Mouse (Mus musculus) neutrophil, adult 59 days (primary cell): Measurements from ENCODE around the gene Smarcd1. TPM values are rescaled to one million over a fixed set of nuclear protein-coding genes. Genes with fewer than 3 reads are reported as not detected.

Experiments
- total RNA-seq, 2 experiments: library from RNA; stranded (reverse); gene quantifications; 1 replicate in 1 of 2; 2 replicates in 1 of 2; pipeline ENCODE4 v1.2.4; 2023

Smarcd1 gene
- 10 to 100 TPM; 17.8 to 24.4 TPM for total RNA-seq

DNA sequence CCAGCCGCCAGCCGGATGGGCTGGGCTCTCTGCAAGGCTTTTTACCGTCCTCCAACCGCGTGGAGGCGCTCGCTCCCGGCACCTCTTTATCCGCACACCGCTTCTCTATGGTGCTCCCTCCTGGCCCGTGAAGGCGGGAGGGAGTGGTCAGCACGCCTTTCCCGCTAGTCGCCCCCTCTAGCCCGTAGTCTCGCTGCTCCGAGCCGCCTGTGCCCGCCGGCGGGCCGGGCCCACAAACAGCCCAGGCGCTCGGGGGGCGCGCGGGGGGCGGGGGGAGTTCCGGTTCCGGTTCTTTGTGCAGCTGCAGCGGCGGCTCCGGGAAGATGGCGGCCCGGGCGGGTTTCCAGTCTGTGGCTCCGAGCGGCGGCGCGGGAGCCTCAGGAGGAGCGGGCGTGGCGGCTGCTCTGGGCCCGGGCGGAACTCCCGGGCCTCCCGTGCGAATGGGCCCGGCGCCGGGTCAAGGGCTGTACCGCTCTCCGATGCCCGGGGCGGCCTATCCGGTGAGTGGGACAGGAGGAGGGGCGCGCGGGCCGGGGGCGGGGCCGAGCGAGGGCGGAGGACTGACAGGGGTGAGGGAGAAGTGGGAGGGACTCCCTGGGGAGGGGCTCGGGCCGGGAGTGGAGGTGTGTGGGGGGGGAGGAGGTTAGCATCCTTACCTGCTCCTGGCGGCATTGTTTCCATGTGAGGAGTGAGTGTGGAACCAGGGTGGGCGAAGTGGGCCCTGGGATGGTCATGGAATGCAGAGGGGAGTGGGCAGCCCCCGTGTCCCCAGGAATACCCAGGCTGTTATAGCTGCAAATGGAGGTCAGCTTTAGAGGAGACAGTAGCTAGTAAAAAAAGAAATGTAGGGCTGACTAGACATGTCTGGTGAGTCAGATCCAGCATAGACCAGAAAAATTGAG is at the start of gene Smarcd1:
Gene Smarcd1 (plus strand): TSS at position 131 of the 902 bp plus-strand sequence.

DNA sequence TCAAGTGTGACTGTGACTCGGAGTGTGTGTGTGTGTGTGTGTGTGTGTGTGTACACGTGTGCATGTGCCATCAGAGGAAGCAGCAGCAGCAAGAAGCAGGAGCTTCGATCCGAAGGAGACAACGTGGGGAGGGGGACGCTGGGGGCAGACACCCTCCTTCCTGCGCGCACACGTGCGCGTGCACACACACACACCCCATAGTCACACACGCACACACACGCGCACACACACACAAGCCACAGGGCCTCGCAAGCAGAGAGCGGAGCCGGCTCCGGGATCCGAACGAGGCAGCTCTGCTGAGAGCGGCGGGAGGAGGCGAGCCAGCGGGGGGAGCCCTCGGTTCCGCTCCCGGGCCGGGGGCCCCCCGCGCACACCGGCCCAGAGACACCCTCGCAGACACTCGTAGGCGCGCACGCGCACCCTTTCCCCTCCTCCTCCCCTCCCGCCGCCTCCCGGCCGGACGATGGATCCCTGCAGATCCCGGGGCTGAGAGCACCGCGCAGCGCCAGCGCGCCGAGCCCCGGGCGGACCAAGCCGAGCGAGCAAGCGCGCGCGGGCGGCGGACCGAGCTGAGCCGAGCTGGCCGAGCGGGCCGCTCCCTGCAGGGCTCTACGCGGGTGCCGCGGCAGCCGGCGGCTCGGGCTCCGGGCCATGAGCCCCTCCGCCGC is 31.6 kb upstream of the Smarcd1 start, which contains the start of gene Asic1:
Gene Asic1 (plus strand): TSS at position 215 of the 668 bp plus-strand sequence.

DNA sequence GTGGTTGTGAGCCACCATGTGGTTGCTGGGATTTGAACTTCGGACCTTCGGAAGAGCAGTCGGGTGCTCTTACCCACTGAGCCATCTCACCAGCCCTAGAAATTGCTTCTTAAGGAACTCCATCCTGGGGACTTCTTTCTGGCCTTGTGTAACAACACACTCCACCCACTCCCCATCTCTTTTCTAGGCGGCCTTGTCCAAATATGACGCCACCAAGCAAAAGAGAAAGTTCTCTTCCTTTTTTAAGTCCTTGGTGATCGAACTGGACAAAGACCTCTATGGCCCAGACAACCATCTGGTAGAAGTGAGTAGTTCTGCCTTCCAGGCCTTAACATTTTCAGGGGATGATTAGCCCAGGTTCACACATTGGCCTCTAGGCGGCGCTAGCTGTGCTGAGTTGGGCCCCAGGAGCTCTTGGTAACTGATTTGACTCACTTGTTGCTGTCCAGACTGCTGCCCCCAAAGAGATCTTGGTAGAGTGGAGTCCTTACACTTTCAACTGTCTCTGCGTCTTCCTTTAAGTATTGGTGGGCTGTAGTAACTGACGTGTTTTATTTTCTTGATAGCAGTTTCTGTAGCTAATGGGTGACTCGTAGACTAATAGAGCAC is 3.6 kb downstream of the Smarcd1 start, which contains the start of gene Gm17349:
Gene Gm17349 (minus strand): TSS at position 51 of the 609 bp plus-strand sequence.

DNA sequence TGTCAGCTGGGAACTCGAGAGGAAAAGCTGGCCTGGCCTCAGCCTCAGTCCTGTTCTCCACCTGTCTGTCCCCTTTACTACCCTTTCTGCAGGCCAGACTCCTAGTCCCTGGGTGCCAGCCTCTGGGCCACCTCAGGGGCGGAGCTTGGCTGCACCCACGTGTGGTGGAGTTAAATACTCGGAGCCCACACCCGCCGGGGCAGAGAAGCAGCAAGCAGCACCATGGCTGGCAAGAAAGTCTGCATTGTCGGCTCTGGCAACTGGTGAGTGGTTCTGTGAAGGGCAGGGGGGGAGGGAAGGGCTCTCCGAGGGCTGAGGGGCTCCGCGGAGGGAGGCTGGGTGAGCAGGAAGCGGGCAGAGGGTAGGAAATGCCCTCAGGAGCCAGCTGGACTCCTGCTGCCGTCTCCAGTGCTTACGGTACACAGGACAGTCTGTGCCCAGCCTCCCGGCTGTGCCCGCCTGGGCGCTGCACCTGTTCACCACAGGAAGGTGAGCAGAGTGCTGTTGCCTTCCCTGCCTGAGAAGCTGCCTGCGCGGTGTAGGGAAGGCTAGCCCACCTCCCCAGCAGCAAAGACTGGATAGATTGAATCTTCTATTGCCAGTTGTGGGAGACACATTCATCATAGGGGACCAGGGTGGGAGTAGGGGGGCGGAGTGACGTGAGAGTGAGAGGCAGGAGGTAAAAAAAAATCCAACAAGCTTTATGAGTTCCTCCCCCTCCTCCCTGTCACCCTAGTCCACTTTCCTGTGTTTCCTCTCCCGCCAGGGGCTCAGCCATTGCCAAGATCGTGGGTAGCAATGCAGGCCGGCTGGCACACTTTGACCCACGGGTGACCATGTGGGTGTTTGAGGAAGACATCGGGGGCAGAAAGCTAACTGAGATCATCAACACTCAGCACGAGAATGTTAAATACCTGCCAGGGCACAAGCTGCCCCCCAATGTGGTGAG is 15.7 kb downstream of the Smarcd1 start, which contains the start of gene Gpd1:
Gene Gpd1 (plus strand): TSS at position 130 of the 949 bp plus-strand sequence.

DNA sequence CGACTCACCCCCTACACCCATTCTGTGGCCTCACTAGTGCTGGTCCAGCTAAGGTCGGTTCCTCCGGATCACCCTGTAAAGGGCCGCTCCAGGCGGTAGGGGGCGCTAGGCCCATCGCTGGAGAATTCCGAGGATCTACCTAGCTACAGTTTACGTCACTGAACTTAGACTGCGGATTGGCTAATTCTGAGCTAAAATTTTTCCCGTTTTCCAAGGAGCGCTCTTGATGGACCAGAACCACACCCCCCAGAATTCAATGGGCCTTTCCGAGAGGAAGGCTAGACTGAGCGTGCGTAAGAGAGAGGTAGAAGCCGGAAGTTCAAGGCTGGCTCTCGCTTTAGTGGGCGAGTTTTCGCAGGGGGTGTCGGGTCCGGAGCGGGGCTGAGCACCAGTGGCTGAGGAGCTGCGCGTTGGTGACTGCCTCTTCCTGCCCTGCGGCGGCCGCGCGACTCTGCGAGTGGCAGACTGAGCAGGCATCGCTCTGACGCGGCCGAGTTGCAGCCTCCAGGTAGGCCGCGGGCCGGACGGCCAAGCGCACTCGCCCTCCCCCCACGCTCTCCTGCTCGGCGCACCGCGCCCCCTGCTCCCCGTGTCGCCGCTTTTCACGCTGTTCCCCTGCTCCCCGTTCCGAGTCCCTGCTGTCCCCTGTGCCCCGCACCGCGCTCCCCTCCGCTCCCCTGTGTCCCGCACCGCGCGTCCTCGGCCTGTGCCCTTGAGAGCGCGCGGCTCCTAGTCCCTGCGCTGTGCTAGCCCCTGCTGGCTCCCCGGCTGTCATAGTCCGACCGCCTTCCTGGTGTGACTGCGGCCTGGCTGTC is 23.6 kb downstream of the Smarcd1 start, which contains the start of gene Cox14:
Gene Cox14 (plus strand): TSS at position 278 of the 815 bp plus-strand sequence.

Other genes starting within 250 kb of the Smarcd1 start
- 1 to 10 TPM; 2.6 to 3.2 TPM for gene Nckap5l, start 244.4 kb upstream of the Smarcd1 start, total RNA-seq
- gene Bcdin3d, start 227.4 kb upstream of the Smarcd1 start, total RNA-seq = 1 to 10 TPM; 5.5 to 8.2 TPM
- gene Faim2, start 174.0 kb upstream of the Smarcd1 start, total RNA-seq = 1 to 10 TPM; 1.2 to 2.3 TPM
- gene Aqp2, start 123.1 kb upstream of the Smarcd1 start, total RNA-seq = not detected
- gene Aqp5, start 111.3 kb upstream of the Smarcd1 start, total RNA-seq = not detected
- not detected for gene Aqp6, start 100.7 kb upstream of the Smarcd1 start, total RNA-seq
- 10 to 100 TPM; 72.5 to 96.3 TPM for gene Racgap1, start 50.5 kb upstream of the Smarcd1 start, total RNA-seq
- not detected for gene Asic1, start 31.8 kb upstream of the Smarcd1 start, total RNA-seq
- gene Gm17349, start 3.4 kb downstream of the Smarcd1 start, total RNA-seq = 1 to 10 TPM in 1 of 2 experiments, not detected in 1; 3.2 TPM
- under 1 TPM in 1 of 2 experiments, not detected in 1; 0.16 TPM for gene Gpd1, start 15.4 kb downstream of the Smarcd1 start, total RNA-seq
- gene Cox14, start 23.5 kb downstream of the Smarcd1 start, total RNA-seq = 10 to 100 TPM; 39.8 to 49.0 TPM
- 10 to 100 TPM; 25.6 to 36.2 TPM for gene Cers5, start 70.8 kb downstream of the Smarcd1 start, total RNA-seq
- 10 to 100 TPM; 17.1 to 18.0 TPM for gene Lima1, start 173.3 kb downstream of the Smarcd1 start, total RNA-seq